Mouse (Mus musculus): ENCODE measurements around the gene Synpo2l. TPM values are rescaled to one million over a fixed set of nuclear protein-coding genes. Genes with fewer than 3 reads are reported as not detected.
"Not testable (repeated sequence)": the region's sequence is repeated elsewhere in the genome, so short reads cannot be mapped to it uniquely, and the experiment has no call there.

Gene Synpo2l
- polyA plus RNA-seq, 1 experiment from 2014 or later, result 30.1 TPM

DNA sequence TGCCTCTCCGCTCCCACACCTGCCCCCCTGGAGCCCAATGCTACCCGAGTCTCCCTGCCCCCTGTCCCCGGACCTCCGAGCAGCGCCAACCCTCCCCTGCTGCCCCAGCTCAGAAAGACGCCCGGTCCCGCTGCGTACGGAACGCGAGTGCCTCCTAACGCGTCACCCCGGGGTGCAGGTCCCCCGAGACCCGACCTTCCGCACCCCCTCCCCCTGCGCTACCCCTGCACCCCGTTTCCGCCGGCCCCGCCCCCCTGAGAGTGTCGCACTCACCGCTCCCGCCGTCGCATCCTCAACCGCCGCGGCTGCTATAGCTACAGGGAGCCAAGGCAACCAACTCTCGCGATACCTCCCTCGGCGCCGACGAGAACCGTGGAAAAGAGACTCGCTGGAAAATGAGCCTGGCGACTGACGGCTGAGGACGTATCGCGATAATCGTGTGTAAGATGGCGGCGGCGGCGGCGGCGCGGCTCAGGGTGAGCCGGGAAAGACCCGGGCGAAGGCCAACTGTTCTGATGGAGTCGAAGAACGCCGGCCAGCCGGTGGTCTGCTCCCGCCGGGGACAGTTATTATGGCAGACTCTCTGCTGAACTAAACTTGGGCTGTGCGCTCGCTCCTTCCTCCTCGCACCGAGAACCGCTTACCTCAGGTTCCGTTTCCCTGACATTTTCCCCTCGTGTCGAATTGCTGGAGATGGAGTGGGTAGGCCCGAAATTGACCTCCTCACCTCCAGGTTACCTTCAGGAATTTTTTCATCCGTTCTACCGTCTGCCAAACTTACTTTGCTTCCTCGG is 27.3 kb downstream of the Synpo2l start, which contains the start of gene Usp54:
Gene Usp54, minus strand, starts transcription at position 420 of the 794 bp plus-strand sequence.
- H3K9me3 ChIP-seq (replicated peaks), result no peaks in the 10 kb centered on the region
- peak within 1 kb of the TSS; percentile 96 for H3K27ac ChIP-seq (replicated peaks)
- peaks cover 6% of the 10 kb centered on the region; the same call in 1 of the 2 replicates for H3K4me1 ChIP-seq
- no peaks in the 10 kb centered on the region for H3K27me3 ChIP-seq
- ATAC-seq (ENCODE audit: insufficient number of reproducible peaks, low FRiP score, low TSS enrichment, low read depth), result peak; percentile 95
- under 1% methylated on average over 73 of the region's 73 CpGs for WGBS
- peak within 1 kb of the TSS; percentile 73 for H3K9ac ChIP-seq
- peak within 1 kb of the TSS; percentile 85 for H3K4me2 ChIP-seq (replicated peaks)
- no peaks in the 10 kb centered on the region for H3K36me3 ChIP-seq
- peak within 1 kb of the TSS; percentile 74 for H3K4me3 ChIP-seq (replicated peaks)

DNA sequence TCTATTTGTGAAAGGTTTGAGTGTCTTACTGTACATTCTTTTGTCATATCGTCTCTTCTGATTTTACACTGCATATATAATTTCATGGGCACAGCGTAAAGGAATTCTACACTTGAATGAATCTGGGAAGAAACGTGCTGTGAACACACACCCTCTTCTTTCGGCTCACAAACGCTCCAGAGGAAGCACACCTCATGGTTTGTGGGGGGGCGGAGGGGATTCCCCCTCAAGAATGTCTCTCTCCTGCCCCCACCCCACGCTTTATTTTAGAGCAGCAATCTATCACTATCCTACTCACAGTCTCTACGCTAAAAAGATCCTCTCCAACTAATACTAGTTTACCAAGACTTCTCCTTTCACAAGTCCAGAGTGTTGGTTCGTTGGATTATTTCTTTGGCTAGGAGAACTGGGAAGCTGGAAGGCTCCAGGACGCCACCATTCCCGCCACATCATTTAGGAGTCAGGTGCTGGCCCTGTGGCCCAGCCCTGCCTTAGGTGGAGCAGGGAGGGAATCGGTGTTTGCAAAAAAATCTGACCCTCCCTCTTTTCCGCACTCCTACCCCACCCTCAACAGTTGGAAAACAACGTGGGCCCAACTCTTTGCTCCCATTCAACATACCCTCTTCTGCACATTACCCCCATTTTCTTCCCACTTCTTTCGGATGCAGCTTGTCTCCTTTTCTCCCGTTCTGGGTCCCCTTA is 28.1 kb downstream of the Synpo2l start:
- no peaks in the 10 kb centered on the region for H3K9me3 ChIP-seq (replicated peaks)
- peak overlapping the region; percentile 73 for H3K9ac ChIP-seq
- peak overlapping the region; percentile 85 for H3K4me2 ChIP-seq (replicated peaks)
- H3K4me1 ChIP-seq, result peaks cover 6% of the 10 kb centered on the region; the same call in 1 of the 2 replicates
- H3K4me3 ChIP-seq (replicated peaks), result peak overlapping the region; percentile 74
- 2% methylated on average over 16 of the region's 16 CpGs for WGBS
- peak overlapping the region; percentile 96 for H3K27ac ChIP-seq (replicated peaks)
- H3K27me3 ChIP-seq, result no peaks in the 10 kb centered on the region
- H3K36me3 ChIP-seq, result no peaks in the 10 kb centered on the region
- peak; percentile 63 for ATAC-seq (ENCODE audit: insufficient number of reproducible peaks, low FRiP score, low TSS enrichment, low read depth)

DNA sequence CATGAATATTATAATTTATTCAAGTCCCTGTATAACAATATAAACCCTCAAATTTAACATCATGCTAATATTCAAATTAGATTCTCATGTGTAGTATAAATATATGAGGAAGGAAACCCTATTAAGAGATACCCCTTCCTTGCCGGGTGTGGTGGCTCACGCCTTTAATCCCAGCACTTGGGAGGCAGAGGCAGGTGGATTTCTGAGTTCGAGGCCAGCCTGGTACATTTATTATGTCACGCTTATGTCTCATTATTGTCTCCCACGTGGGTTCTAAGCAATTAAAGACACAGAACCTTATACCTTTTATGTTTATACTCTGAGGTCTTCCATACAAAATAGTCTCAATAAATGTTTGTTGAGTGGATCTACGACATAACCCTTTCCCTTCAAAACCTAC is 29.5 kb downstream of the Synpo2l start:
- H3K9ac ChIP-seq, result no peak overlapping the region
- H3K4me3 ChIP-seq (replicated peaks), result no peak overlapping the region
- H3K9me3 ChIP-seq (replicated peaks), result no peaks in the 10 kb centered on the region
- WGBS, result 92% methylated on average over 6 of the region's 6 CpGs
- H3K4me1 ChIP-seq, result peaks cover 6% of the 10 kb centered on the region; the same call in 1 of the 2 replicates
- no peak overlapping the region for H3K4me2 ChIP-seq (replicated peaks)
- no peak overlapping the region for H3K27ac ChIP-seq (replicated peaks)
- ATAC-seq (ENCODE audit: insufficient number of reproducible peaks, low FRiP score, low TSS enrichment, low read depth), result no peak
- no peaks in the 10 kb centered on the region for H3K36me3 ChIP-seq
- no peaks in the 10 kb centered on the region for H3K27me3 ChIP-seq

DNA sequence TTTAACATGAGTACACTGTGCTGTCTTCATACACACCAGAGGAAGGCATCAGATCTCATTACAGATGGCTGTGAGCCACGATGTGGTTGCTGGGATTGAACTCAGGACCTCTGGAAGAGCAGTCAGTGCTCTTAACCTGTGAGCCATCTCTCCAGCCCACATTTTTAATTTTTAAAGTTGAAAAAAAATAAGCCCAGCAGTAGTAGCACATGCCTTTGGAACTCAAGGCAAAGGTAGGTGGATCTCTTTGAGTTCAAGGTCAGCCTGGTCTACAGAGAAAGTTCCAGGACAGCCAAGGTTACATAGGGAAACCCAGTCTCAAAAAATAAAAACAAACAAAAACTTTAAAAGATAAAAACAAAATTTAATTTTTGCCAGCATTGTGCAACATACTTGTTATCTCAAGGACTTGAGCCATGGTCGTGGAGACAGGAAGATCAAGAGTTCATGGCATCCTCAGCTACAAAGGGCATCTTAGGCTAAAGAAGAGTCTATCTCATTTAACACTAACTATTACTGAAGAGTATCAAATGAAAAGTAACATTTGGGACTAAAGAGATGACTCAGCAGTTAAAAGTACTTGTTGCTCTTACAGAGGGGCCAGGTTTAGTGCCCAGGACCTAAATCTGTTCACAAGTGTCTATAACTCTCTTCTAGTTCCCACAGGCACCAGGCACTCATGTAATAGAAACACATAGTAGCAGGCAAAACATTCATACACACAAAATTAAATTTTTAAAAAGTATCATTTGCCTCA is 30.2 kb downstream of the Synpo2l start:
- Histone ChIP-seq H3K4me3 (replicated peaks) (no peak overlapping the region), H3K9me3 (replicated peaks) (no peaks in the 10 kb centered on the region), H3K4me1 (peaks cover 6% of the 10 kb centered on the region; the same call in 1 of the 2 replicates), H3K27me3 (no peaks in the 10 kb centered on the region), H3K9ac (no peak overlapping the region), H3K36me3 (no peaks in the 10 kb centered on the region), H3K27ac (replicated peaks) (no peak overlapping the region), H3K4me2 (replicated peaks) (no peak overlapping the region)
- no peak for ATAC-seq (ENCODE audit: insufficient number of reproducible peaks, low FRiP score, low TSS enrichment, low read depth)
- WGBS, result 80% methylated on average over 2 of the region's 2 CpGs

DNA sequence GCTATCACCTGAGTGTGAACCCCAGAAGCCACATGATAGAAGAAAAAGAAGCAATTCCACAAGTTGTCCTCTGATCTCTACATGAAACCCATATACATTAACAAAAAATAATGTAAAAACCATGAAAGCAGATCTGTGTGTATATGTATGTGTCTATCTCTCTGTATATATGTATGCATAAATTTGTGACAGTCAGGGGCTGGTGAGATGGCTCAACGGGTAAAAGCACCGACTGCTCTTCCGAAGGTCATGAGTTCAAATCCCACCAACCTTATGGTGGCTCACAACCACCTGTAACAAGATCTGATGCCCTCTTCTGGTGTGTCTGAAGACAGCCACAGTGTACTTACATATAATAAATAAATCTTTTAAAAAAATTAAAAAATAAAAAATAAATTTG is 31.2 kb downstream of the Synpo2l start:
- not testable (repeated sequence) for H3K9ac ChIP-seq; H3K9me3 ChIP-seq (replicated peaks); H3K36me3 ChIP-seq; ATAC-seq (ENCODE audit: insufficient number of reproducible peaks, low FRiP score, low TSS enrichment, low read depth); H3K4me1 ChIP-seq; H3K27ac ChIP-seq (replicated peaks); H3K4me2 ChIP-seq (replicated peaks); H3K27me3 ChIP-seq; H3K4me3 ChIP-seq (replicated peaks)
- whole genome bisulfite sequencing, result 95% methylated on average over 3 of the region's 3 CpGs

DNA sequence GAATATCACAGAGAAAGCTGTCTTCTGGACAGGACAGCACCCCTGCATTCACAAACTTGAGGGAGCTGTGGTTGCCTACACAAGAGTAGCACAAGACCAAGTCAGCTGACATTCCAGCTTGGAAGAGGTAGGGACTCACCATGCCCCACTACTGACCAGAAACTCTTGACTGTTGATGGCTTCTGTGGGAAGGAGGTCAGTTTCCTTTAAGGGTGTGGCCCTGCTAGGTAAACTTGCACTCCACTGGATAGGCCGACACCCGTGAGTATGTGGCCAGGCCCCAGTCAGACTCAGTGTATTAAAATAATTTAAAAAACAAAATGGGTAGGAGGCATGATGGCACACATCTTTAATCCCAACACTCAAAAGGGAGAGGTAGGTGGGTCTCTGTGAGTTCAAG is 32.6 kb downstream of the Synpo2l start:
- no peak overlapping the region for H3K27ac ChIP-seq (replicated peaks)
- no peak overlapping the region for H3K4me3 ChIP-seq (replicated peaks)
- H3K27me3 ChIP-seq, result no peaks in the 10 kb centered on the region
- ATAC-seq (ENCODE audit: insufficient number of reproducible peaks, low FRiP score, low TSS enrichment, low read depth), result no peak
- 81% methylated on average over 2 of the region's 2 CpGs for WGBS
- H3K4me2 ChIP-seq (replicated peaks), result no peak overlapping the region
- H3K4me1 ChIP-seq, result 0 out of 2 replicates have a peak, but pooled peaks cover 3% of the 10 kb centered on the region
- H3K9me3 ChIP-seq (replicated peaks), result no peaks in the 10 kb centered on the region
- H3K36me3 ChIP-seq, result no peaks in the 10 kb centered on the region
- no peak overlapping the region for H3K9ac ChIP-seq

DNA sequence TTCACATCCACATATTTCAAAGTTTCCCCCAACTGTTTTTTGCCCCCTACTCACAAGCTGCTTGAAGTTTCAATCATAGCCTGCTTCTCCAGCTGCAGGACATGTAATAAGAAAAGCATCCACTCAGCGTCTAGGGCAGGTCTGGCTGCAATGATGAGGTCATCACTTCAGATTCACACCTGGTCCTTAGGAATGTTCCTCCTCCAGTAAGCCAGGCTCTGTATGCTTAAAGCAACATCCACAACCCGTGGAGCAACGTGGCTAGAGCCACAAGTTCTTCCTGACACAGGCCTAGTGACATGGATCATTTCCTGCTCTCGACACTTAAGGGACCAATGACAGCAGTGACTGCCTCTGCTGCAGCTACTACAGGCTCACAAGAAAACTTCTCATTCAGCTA is 36.9 kb downstream of the Synpo2l start:
- Histone ChIP-seq H3K27me3 (no peaks in the 10 kb centered on the region), H3K9ac (no peak overlapping the region), H3K36me3 (no peaks in the 10 kb centered on the region), H3K4me1 (no peaks in the 10 kb centered on the region), H3K27ac (replicated peaks) (no peak overlapping the region), H3K4me3 (replicated peaks) (no peak overlapping the region), H3K9me3 (replicated peaks) (no peaks in the 10 kb centered on the region), H3K4me2 (replicated peaks) (no peak overlapping the region)
- 42% methylated on average over 4 of the region's 4 CpGs for WGBS
- no peak for ATAC-seq (ENCODE audit: insufficient number of reproducible peaks, low FRiP score, low TSS enrichment, low read depth)

DNA sequence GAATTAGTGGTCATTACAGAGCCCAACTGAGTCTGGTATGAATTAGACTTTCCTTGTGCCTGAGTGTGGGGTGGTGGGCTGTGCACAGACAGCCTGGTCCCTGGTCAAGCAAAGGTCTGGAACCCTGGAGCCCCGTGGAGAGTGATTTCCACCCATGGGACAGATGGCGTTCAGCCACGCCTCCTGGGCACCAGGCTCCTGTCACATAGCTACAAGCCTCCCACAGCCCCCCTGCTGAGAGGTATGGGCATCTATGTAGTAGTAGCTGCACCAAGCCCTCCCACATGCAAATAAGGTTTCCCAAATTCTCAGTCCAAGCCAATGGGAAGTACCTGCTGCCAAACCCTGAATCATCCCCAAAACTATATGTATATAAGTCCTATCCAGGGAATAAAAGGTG is 41.2 kb downstream of the Synpo2l start:
- H3K4me1 ChIP-seq, result no peaks in the 10 kb centered on the region
- no peak overlapping the region for H3K4me3 ChIP-seq (replicated peaks)
- no peak overlapping the region for H3K9ac ChIP-seq
- 67% methylated on average over 3 of the region's 3 CpGs for WGBS
- H3K27me3 ChIP-seq, result no peaks in the 10 kb centered on the region
- H3K4me2 ChIP-seq (replicated peaks), result no peak overlapping the region
- ATAC-seq (ENCODE audit: insufficient number of reproducible peaks, low FRiP score, low TSS enrichment, low read depth), result no peak
- no peak overlapping the region for H3K27ac ChIP-seq (replicated peaks)
- no peaks in the 10 kb centered on the region for H3K9me3 ChIP-seq (replicated peaks)
- no peaks in the 10 kb centered on the region for H3K36me3 ChIP-seq

DNA sequence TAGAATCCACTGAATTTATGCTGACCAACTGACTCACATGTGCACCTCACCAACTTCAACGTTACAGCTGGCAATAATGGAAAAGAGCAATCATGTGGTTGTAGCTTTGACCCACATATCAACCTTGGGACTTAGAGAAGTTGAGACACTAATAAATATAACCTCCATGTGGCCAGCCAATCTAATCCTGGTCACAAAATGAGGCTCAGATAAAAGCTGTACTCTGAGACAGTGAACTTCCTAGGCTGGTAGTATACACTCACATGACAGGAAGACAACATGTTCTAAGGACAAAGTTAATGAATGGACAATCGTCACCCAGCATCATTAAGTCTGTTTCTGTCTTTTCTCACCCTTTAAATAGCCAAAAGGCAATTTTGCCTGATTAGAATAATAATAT is 41.7 kb downstream of the Synpo2l start:
- no peak for ATAC-seq (ENCODE audit: insufficient number of reproducible peaks, low FRiP score, low TSS enrichment, low read depth)
- no peaks in the 10 kb centered on the region for H3K4me1 ChIP-seq
- WGBS, result 82% methylated on average over 2 of the region's 2 CpGs
- H3K36me3 ChIP-seq, result no peaks in the 10 kb centered on the region
- no peaks in the 10 kb centered on the region for H3K27me3 ChIP-seq
- H3K9ac ChIP-seq, result no peak overlapping the region
- no peak overlapping the region for H3K4me3 ChIP-seq (replicated peaks)
- no peak overlapping the region for H3K27ac ChIP-seq (replicated peaks)
- no peak overlapping the region for H3K4me2 ChIP-seq (replicated peaks)
- H3K9me3 ChIP-seq (replicated peaks), result no peaks in the 10 kb centered on the region

DNA sequence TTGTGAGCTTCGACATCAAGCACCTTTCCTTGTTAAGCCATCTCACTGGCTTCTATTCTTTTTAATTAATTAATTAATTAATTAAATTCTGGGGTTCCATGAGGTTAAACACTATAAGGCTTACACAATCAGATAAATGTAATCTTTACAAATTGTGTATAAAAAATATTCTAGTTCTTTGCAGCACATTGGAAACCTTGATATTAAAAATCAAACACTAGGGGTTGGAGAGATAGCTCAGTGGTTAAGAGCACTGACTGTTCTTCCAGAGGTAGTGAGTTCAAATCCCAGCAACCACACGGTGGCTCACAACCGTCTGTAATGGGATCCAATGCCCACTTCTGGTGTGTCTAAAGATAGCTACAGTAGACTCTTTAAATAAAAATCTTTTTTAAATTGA is 45.2 kb downstream of the Synpo2l start:
- Histone ChIP-seq H3K4me1 (no peaks in the 10 kb centered on the region), H3K4me3 (replicated peaks) (no peak overlapping the region), H3K4me2 (replicated peaks) (no peak overlapping the region), H3K9ac (no peak overlapping the region), H3K9me3 (replicated peaks) (no peaks in the 10 kb centered on the region), H3K36me3 (no peaks in the 10 kb centered on the region), H3K27me3 (no peaks in the 10 kb centered on the region), H3K27ac (replicated peaks) (no peak overlapping the region)
- no peak for ATAC-seq (ENCODE audit: insufficient number of reproducible peaks, low FRiP score, low TSS enrichment, low read depth)
- WGBS, result 84% methylated on average over 3 of the region's 3 CpGs

DNA sequence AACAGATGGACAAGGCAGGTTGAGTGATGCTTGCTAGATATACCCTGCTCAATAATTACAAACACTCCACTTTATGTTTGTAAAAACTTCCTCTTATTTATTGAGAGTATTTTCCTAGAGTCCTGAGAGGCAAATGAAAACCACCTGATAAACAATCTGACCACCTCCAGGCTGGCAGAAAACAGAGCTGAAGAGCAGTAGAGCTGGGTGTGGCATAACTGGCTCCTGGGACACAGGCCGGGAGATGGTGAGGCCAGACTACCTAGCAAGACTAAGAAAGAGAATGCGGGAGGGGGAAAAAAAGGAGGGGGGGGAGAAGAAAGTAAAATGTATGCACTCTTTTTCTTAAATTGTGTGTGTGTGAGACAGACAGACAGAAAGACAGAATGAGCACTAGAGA is 45.7 kb downstream of the Synpo2l start:
- H3K27ac ChIP-seq (replicated peaks), result no peak overlapping the region; the same call in 1 of the 2 replicates
- no peak for ATAC-seq (ENCODE audit: insufficient number of reproducible peaks, low FRiP score, low TSS enrichment, low read depth)
- no peaks in the 10 kb centered on the region for H3K36me3 ChIP-seq
- H3K4me3 ChIP-seq (replicated peaks), result no peak overlapping the region
- H3K27me3 ChIP-seq, result no peaks in the 10 kb centered on the region
- no peak overlapping the region for H3K9ac ChIP-seq
- no peaks in the 10 kb centered on the region for H3K9me3 ChIP-seq (replicated peaks)
- H3K4me1 ChIP-seq, result no peaks in the 10 kb centered on the region
- 64% methylated on average over 2 of the region's 2 CpGs for WGBS
- H3K4me2 ChIP-seq (replicated peaks), result no peak overlapping the region

All from embryonic facial prominence, embryonic 15.5 days (tissue).